In the genomic region with DNA sequence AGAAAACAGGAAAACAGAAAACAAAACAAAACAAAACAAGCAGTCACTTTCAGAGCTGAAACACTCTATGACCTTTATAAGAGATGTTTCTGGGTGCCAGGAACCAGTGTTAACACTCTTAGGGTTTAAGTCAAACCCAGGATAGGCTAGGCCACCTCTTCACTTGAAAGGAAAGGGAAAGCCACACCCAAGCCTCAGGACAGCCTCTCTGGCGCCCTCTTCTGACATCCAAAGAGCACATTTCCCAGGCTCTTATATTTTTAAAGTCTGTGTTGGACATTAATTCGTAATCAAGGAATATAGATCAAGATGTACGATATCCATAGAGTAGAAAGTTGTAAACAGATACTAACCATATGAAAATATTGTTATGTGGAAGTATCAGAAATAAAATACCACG, we compare ENCODE assay signal across 10 mouse cellular contexts. TPM values are rescaled to one million over a fixed set of nuclear protein-coding genes. Genes with fewer than 3 reads are reported as not detected.
A peak's percentile ranks its signal among the peaks of the same experiment; 100 is the strongest.
DNase-seq lines count a peak whose midpoint lies in the region; ATAC-seq and TF ChIP-seq lines count a peak whose summit lies in the region.
"Had no signal": no experiment of that assay in that cellular context is flagged by ENCODE, and none has a peak within 500 bp of the region (broad histone marks: within the 10 kb centered on the region; RNA-seq: fewer than 3 reads in every experiment).

No protein-coding gene starts in this region.

- no peak overlapping the region for H3K4me3 ChIP-seq in gastrocnemius, adult 2 months
- H3K4me3 ChIP-seq: heart, embryonic 15.5 days had no signal

- intact Hi-C loops in gastrocnemius, adult 2 months (cut with DNase I): loop anchor here (10.0 kb wide), 1 partner anchor 385 kb away; no protein-coding TSS in a partner anchor

- peak; percentile 42 to 48; a peak in 2 of 4 replicates for ATAC-seq in hematopoietic stem cell, adult 5-6 weeks (replicated peaks in 1 of 2; ENCODE audit: insufficient read depth in 1 of 2, low FRiP score in 2 of 2, low TSS enrichment in 1 of 2, low read depth in 1 of 2, poor library complexity in 2 of 2, severe bottlenecking in 2 of 2)

- H3K27ac ChIP-seq in gastrocnemius, adult 2 months: no peak overlapping the region
- H3K27ac ChIP-seq: heart, embryonic 15.5 days had no signal

- DNase-seq in gastrocnemius, adult 2 months: peak; percentile 38
- no peak for DNase-seq in gastrocnemius, postnatal 25 days
- peak; percentile 22 for DNase-seq in thymus, postnatal 0 days (ENCODE audit: low spot score)
- no peak for DNase-seq in thymus, adult 18-20 months
- DNase-seq in thymus, postnatal 4 days: peak; percentile 45
- no peak for DNase-seq in urinary bladder, postnatal 4 days (ENCODE audit: low spot score in 2 of 2)
- no peak for DNase-seq in spleen, postnatal 36 days (ENCODE audit: low spot score in 2 of 2)
- DNase-seq: spleen, adult 18-20 months had no signal

- TF ChIP-seq CTCF in gastrocnemius, adult 2 months (IDR thresholded peaks at IDR 0.05): peak; percentile 75

RNA-seq across cellular contexts. Expression of gene Gnb5, which starts 16.5 kb away (rescaled TPM):
- total RNA-seq in gastrocnemius, adult 2 months (2021): 10 to 100 TPM in 1 of 2 experiments, 1 to 10 TPM in 1; 7.6 to 15.4 TPM
- total RNA-seq in gastrocnemius, postnatal 25 days (2021): 10 to 100 TPM; 11.6 to 16.9 TPM
- polyA plus RNA-seq in thymus, postnatal 0 days (2015; fragmentation: Nextera tagmentation; extraction: Ambion mirVana): 4.4 and 4.5 TPM in 2 replicates
- total RNA-seq in hematopoietic stem cell, adult 5-6 weeks (2017): 6.5 and 8.4 TPM in 2 replicates

RNA-seq across cellular contexts. Expression of gene Myo5c, which starts 57.7 kb away (rescaled TPM):
- 10 to 100 TPM; 10.8 to 13.6 TPM for total RNA-seq in gastrocnemius, adult 2 months (2021)
- total RNA-seq in gastrocnemius, postnatal 25 days (2021): 1 to 10 TPM; 6.7 to 7.6 TPM
- 0.44 and 0.98 TPM in 2 replicates for polyA plus RNA-seq in thymus, postnatal 0 days (2015; fragmentation: Nextera tagmentation; extraction: Ambion mirVana)
- 12.1 and 12.6 TPM in 2 replicates for total RNA-seq in hematopoietic stem cell, adult 5-6 weeks (2017)

RNA-seq across cellular contexts. Expression of gene Bcl2l10, which starts 58.0 kb away (rescaled TPM):
- total RNA-seq in gastrocnemius, adult 2 months (2021): not detected
- not detected for total RNA-seq in gastrocnemius, postnatal 25 days (2021)
- polyA plus RNA-seq in thymus, postnatal 0 days (2015; fragmentation: Nextera tagmentation; extraction: Ambion mirVana): not detected in 2 replicates
- not detected in 2 replicates for total RNA-seq in hematopoietic stem cell, adult 5-6 weeks (2017)
- polyA plus RNA-seq: heart, embryonic 15.5 days had no signal

Comparison
In these comparisons a context has a peak if more than half of its experiments do, and no peak if none do; other contexts are left out.
1. DNase-seq: peak in gastrocnemius, adult 2 months (single experiment), thymus, postnatal 0 days (single experiment) and thymus, postnatal 4 days (single experiment); none in gastrocnemius, postnatal 25 days (single experiment), thymus, adult 18-20 months (0 of 2), urinary bladder, postnatal 4 days (0 of 2) and spleen, postnatal 36 days (0 of 2).